Mouse (Mus musculus) forelimb bud, embryonic 11.5 days (tissue): ENCODE data around the gene Ubqln5.

Source experiments
- DNase-seq: peaks from one replicate; pipeline ENCODE4 v3.0.0-alpha.2; 2012; ENCODE audit warnings: low read depth, low spot score

Ubqln5 gene

GRCm38 (mm10) chr7:104129726-104130125 is at the start of gene Ubqln5:
Gene Ubqln5, minus strand, starts transcription at chr7:104129826.
- no peak for DNase-seq

- no peak for DNase-seq
Measured at GRCm38 (mm10) chr7:104179074-104179473, 49.4 kb upstream of the Ubqln5 start.

GRCm38 (mm10) chr7:104178422-104179054 is 48.9 kb upstream of the Ubqln5 start:
- DNase-seq, result no peak

DNA sequence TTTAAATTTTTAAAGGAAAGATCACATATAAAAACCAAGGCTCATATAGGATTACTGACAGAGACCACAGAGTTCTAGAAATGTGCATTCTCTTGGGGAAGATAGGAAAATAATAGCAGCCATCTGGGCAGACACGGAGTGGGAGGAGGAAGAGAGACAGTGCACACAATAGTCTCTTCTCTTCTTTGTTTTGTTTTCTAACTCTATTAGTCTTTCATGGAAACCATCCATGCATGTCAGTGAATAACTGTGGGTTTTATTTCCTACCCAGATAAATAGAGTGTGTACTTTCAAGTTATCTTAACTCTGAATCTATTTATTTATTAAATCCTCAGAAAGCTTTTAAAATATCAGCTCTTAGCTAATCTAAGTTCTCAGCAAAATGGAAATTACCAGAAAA is 45.5 kb upstream of the Ubqln5 start:
- no peak for DNase-seq

DNA sequence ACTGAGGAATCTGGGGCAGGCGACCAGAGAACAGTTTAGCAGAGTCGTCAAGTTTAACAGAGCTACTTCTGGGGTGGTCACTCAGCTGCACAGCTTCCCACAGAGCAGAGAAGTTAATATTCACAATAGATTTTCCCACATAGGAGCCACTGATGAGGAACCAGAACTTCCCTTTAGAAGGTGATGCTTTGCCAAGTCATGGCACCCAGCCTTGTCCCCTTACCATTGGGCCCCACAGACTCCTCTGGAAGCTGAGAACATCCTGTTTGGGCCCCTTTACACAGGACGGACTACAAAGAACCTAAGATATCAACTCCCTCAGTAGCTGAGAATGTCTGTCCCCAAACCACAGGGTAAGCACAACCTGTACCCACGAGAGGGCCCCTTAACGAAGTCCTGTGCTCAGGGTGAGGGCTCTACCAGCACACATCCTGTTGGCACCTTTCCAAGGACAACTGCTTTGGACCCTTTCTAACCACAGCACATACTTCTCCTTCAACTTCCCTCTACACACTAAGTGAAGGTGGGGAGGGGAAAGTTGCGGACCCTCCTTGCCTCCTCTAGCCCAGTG is 40.1 kb upstream of the Ubqln5 start:
- DNase-seq, result no peak

GRCm38 (mm10) chr7:104167105-104167504 is 37.5 kb upstream of the Ubqln5 start:
- DNase-seq, result no peak

- no peak for DNase-seq
Measured at GRCm38 (mm10) chr7:104150456-104150855, 20.8 kb upstream of the Ubqln5 start, which contains the start of gene Ubqlnl. Gene Ubqlnl, minus strand, starts transcription at chr7:104150556.

GRCm38 (mm10) chr7:104143179-104143578 is 13.6 kb upstream of the Ubqln5 start, which contains the start of gene Ubqln3:
Gene Ubqln3, minus strand, starts transcription at chr7:104143279.
- DNase-seq, result no peak

GRCm38 (mm10) chr7:104137305-104137704 is 7.7 kb upstream of the Ubqln5 start, which contains the start of gene Olfr643:
Gene Olfr643, minus strand, starts transcription at chr7:104137405.
- DNase-seq, result no peak

- no peak for DNase-seq
Measured at GRCm38 (mm10) chr7:104104757-104104972, 25.0 kb downstream of the Ubqln5 start, which contains the start of gene Olfr646. Gene Olfr646, plus strand, starts transcription at chr7:104104873.

DNA sequence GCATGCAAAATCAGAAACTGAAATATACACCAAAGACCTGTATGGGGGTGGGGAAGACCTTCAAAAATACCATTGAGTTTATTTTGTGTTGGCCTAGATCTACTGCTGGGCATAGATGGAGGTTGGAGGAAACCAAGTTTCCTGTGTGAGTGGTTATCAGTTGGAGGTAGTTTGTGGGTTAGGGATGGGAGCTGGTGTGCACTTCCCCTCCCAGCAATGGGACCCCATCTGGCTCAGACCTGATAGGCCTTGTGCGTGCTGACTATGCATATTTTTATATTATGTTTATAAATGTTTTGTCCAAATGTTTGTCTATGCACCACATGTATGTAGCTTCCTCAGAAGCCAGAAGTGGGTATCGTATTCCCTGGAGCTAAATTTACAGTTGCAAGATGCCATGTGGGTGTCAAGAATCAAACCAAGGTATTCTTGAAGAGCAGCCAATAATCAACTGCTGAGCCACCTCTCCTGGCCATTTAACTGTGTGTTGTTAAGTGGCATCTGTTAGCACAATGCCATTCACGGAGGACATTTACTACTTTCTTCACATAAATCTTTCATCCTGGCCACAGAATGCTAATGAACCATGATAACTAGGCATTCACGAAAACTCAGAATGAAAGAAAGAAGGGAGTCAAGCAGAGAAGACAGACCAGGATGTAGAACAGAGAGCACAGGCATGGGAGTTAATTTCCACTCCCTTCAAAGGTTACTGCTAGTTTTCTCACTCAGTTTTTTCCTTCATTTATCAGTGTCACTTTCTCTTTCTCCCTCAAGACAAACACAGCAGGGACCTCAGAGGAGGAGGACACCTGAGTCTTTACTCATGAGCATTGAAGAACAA is 25.5 kb downstream of the Ubqln5 start:
- no peak for DNase-seq

DNA sequence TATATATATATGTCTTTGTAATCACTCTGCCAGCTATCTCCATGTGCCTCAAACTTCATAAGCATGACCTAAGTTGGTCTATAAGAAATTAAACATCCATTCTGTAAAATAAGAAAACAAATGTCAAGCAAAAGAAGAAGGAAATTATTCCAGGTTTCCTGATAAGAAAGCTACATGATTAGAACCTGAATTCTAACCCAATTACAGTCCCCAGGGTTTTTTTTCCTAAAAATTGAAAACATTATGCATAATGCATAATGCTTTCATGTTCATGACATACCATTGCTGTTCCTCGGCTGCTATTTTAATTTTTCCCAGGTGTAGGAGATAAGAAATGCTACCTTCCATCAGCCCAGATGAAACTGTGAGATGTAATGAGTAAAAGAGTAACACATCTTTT is 44.3 kb downstream of the Ubqln5 start, which contains the start of gene Olfr645:
Gene Olfr645, minus strand, starts transcription at position 101 of the 400 bp plus-strand sequence.
- DNase-seq, result no peak
